Mouse (Mus musculus) ES-E14 (cell line): ENCODE results near the gene Krt23.

Experiments
- CHD2 ChIP-seq: IDR thresholded peaks from 2 replicates; pipeline ENCODE4 v1.6.1; 2014; ENCODE audit warnings: mild to moderate bottlenecking, low read depth, low read length, inconsistent platforms
- HCFC1 ChIP-seq: IDR thresholded peaks from 2 replicates; pipeline ENCODE4 v1.6.1; 2012; ENCODE audit warnings: low read length, inconsistent platforms, borderline replicate concordance; ENCODE audit not compliant: insufficient read depth
- MAFK ChIP-seq: IDR thresholded peaks from 2 replicates; pipeline ENCODE4 v1.6.1; 2014; ENCODE audit warnings: mild to moderate bottlenecking, low read depth, low read length, inconsistent platforms; ENCODE audit not compliant: insufficient read depth
- ZC3H11A ChIP-seq: IDR thresholded peaks from 2 replicates; pipeline ENCODE4 v1.6.1; 2012; ENCODE audit warnings: low read depth, mild to moderate bottlenecking, inconsistent platforms, low read length, borderline replicate concordance

GRCm38 (mm10) chr11:99466316-99466715, 26.6 kb downstream of the Krt23 start:
- TF ChIP-seq HCFC1 (no peak), CHD2 (no peak), MAFK (no peak), ZC3H11A (no peak)
